Comparison of ENCODE assay signal across 10 mouse cellular contexts in genomic region chrX:136115419-136115961, GRCm38 (mm10). TPM values are rescaled to one million over a fixed set of nuclear protein-coding genes. Genes with fewer than 3 reads are reported as not detected.
DNase-seq lines count a peak whose midpoint lies in the region; ATAC-seq and TF ChIP-seq lines count a peak whose summit lies in the region.
"Had no signal": no experiment of that assay in that cellular context is flagged by ENCODE, and none has a peak within 500 bp of the region (broad histone marks: within the 10 kb centered on the region; RNA-seq: fewer than 3 reads in every experiment).

No protein-coding gene starts in this region.

- H3K4me1 ChIP-seq in heart, embryonic 14.5 days (ENCODE audit: control insufficient read depth in 2 of 2, insufficient read depth in 2 of 2, low read length in 2 of 2), result no peaks in the 10 kb centered on the region
- no peaks in the 10 kb centered on the region for H3K4me1 ChIP-seq in embryonic facial prominence, embryonic 12.5 days
- no peaks in the 10 kb centered on the region for H3K4me1 ChIP-seq in hindbrain, postnatal 0 days (ENCODE audit: insufficient read depth, low read length)
- no peaks in the 10 kb centered on the region for H3K4me1 ChIP-seq in limb, embryonic 15.5 days

- 0 out of 2 replicates have a peak overlapping the region, but pooled peaks have one; percentile 30 for H3K9ac ChIP-seq in heart, embryonic 14.5 days (ENCODE audit: low read length)
- 0 out of 2 replicates have a peak overlapping the region, but pooled peaks have one; percentile 27 for H3K9ac ChIP-seq in embryonic facial prominence, embryonic 12.5 days
- H3K9ac ChIP-seq in hindbrain, postnatal 0 days (replicated peaks; ENCODE audit: low read length), result peak overlapping the region; percentile 37; the same call in 1 of the 2 replicates
- 0 out of 2 replicates have a peak overlapping the region, but pooled peaks have one; percentile 23 for H3K9ac ChIP-seq in limb, embryonic 15.5 days

- intact Hi-C loops in heart, postnatal 25 days (cut with DNase I), result no loop called here

- DNase-seq in heart, postnatal 25 days (ENCODE audit: low spot score), result no peak
- peak; percentile 50 for DNase-seq in adrenal gland, postnatal 10 days
- DNase-seq in hindbrain, postnatal 0 days (ENCODE audit: low spot score), result peak; percentile 93
- DNase-seq in retina, postnatal 7 days (ENCODE audit: low read depth, low spot score), result peak; percentile 46
- DNase-seq in thymus, postnatal 0 days (ENCODE audit: low spot score), result no peak

- WGBS in heart, embryonic 14.5 days, result 19% methylated on average over 23 of the region's 23 CpGs
- 22% methylated on average over 23 of the region's 23 CpGs for WGBS in embryonic facial prominence, embryonic 12.5 days
- 34% methylated on average over 23 of the region's 23 CpGs for WGBS in hindbrain, postnatal 0 days
- 19% methylated on average over 23 of the region's 23 CpGs for WGBS in limb, embryonic 15.5 days

- H3K9me3 ChIP-seq in heart, embryonic 14.5 days (ENCODE audit: control insufficient read depth, low read length), result no peaks in the 10 kb centered on the region
- H3K9me3 ChIP-seq in embryonic facial prominence, embryonic 12.5 days, result no peaks in the 10 kb centered on the region
- no peaks in the 10 kb centered on the region for H3K9me3 ChIP-seq in hindbrain, postnatal 0 days (ENCODE audit: low read length)
- H3K9me3 ChIP-seq in limb, embryonic 15.5 days, result no peaks in the 10 kb centered on the region

- no peak for TF ChIP-seq CTCF in hindbrain, postnatal 0 days (IDR thresholded peaks at IDR 0.05; ENCODE audit: low read depth)

- H3K27ac ChIP-seq in heart, embryonic 14.5 days (replicated peaks in 1 of 2; ENCODE audit: control insufficient read depth in 1 of 2, insufficient read depth in 1 of 2, low read depth in 2 of 2, low read length in 2 of 2), result no peak overlapping the region
- H3K27ac ChIP-seq in embryonic facial prominence, embryonic 12.5 days, result peak overlapping the region; percentile 60; the same call in 1 of the 2 replicates
- H3K27ac ChIP-seq in hindbrain, postnatal 0 days, result peak overlapping the region; percentile 87
- H3K27ac ChIP-seq in limb, embryonic 15.5 days, result peak overlapping the region; percentile 63

- H3K4me2 ChIP-seq in heart, embryonic 14.5 days (ENCODE audit: low read length), result peak overlapping the region; percentile 65
- H3K4me2 ChIP-seq in embryonic facial prominence, embryonic 12.5 days (replicated peaks), result peak overlapping the region; percentile 53
- H3K4me2 ChIP-seq in hindbrain, postnatal 0 days (ENCODE audit: low read depth, low read length), result peak overlapping the region; percentile 50
- peak overlapping the region; percentile 50 for H3K4me2 ChIP-seq in limb, embryonic 15.5 days

- peak; percentile 73; the same call in 1 of the 2 replicates for ATAC-seq in heart, embryonic 14.5 days (ENCODE audit: insufficient number of reproducible peaks, insufficient read depth, low FRiP score, low read depth)
- peak; percentile 96 for ATAC-seq in embryonic facial prominence, embryonic 12.5 days (ENCODE audit: insufficient number of reproducible peaks, insufficient read depth, low FRiP score, low TSS enrichment)
- peak; percentile 99 for ATAC-seq in hindbrain, postnatal 0 days
- peak; percentile 90 for ATAC-seq in limb, embryonic 15.5 days (ENCODE audit: insufficient number of reproducible peaks, low FRiP score, low TSS enrichment, low read depth)

- H3K36me3 ChIP-seq in heart, embryonic 14.5 days (ENCODE audit: control insufficient read depth, insufficient read depth, low read length), result no peaks in the 10 kb centered on the region
- H3K36me3 ChIP-seq in embryonic facial prominence, embryonic 12.5 days, result no peaks in the 10 kb centered on the region
- no peaks in the 10 kb centered on the region for H3K36me3 ChIP-seq in hindbrain, postnatal 0 days (ENCODE audit: insufficient read depth, low read length)
- no peaks in the 10 kb centered on the region for H3K36me3 ChIP-seq in limb, embryonic 15.5 days

- H3K4me3 ChIP-seq in heart, embryonic 14.5 days (ENCODE audit: control insufficient read depth in 1 of 2, insufficient read depth in 1 of 2, low read depth in 1 of 2, low read length in 2 of 2), result peak overlapping the region; percentile 35 to 41
- H3K4me3 ChIP-seq in embryonic facial prominence, embryonic 12.5 days, result peak overlapping the region; percentile 40
- H3K4me3 ChIP-seq in hindbrain, postnatal 0 days (ENCODE audit: low read length), result peak overlapping the region; percentile 36
- peak overlapping the region; percentile 42 for H3K4me3 ChIP-seq in limb, embryonic 15.5 days

- no peaks in the 10 kb centered on the region; the same call in 1 of the 2 replicates for H3K27me3 ChIP-seq in heart, embryonic 14.5 days (ENCODE audit: control insufficient read depth, insufficient read depth, low read length)
- H3K27me3 ChIP-seq in embryonic facial prominence, embryonic 12.5 days, result peaks cover 4% of the 10 kb centered on the region; the same call in 1 of the 2 replicates
- H3K27me3 ChIP-seq in hindbrain, postnatal 0 days (ENCODE audit: insufficient read depth, low read length), result no peaks in the 10 kb centered on the region
- H3K27me3 ChIP-seq in limb, embryonic 15.5 days, result peaks cover 16% of the 10 kb centered on the region
- H3K27me3 ChIP-seq: CH12.LX had no signal

RNA-seq across cellular contexts. Expression of gene Bex4, which starts 23.3 kb away (rescaled TPM):
- 215 and 217 TPM in 2 replicates for polyA plus RNA-seq in heart, embryonic 14.5 days (2014; fragmentation: Nextera tagmentation; extraction: Ambion mirVana)
- total RNA-seq in heart, postnatal 25 days (2021), result 1 to 10 TPM in 1 of 2 experiments, under 1 TPM in 1; 0.83 to 1.1 TPM
- 10 to 100 TPM; 12.1 to 13.5 TPM for total RNA-seq in adrenal gland, postnatal 10 days (2021)
- polyA plus RNA-seq in embryonic facial prominence, embryonic 12.5 days (2016; fragmentation: Nextera tagmentation; extraction: Ambion mirVana), result 68.5 and 68.7 TPM in 2 replicates
- 20.0 and 38.4 TPM in 2 replicates for total RNA-seq in hindbrain, postnatal 0 days (2014; rRNA removed)
- 153 and 160 TPM in 2 replicates for polyA plus RNA-seq in hindbrain, postnatal 0 days (2015; fragmentation: Nextera tagmentation; extraction: Ambion mirVana)
- 24.5 and 32.2 TPM in 2 replicates for polyA plus RNA-seq in limb, embryonic 15.5 days (2015; fragmentation: Nextera tagmentation; extraction: Ambion mirVana)
- 3.5 and 3.6 TPM in 2 replicates for polyA plus RNA-seq in thymus, postnatal 0 days (2015; fragmentation: Nextera tagmentation; extraction: Ambion mirVana)
- total RNA-seq: CH12.LX had no signal

RNA-seq across cellular contexts. Expression of gene Nxf3, which starts 30.4 kb away (rescaled TPM):
- 0.42 and 0.59 TPM in 2 replicates for polyA plus RNA-seq in heart, embryonic 14.5 days (2014; fragmentation: Nextera tagmentation; extraction: Ambion mirVana)
- total RNA-seq in heart, postnatal 25 days (2021), result under 1 TPM in 1 of 2 experiments, not detected in 1; 0.22 TPM
- not detected for total RNA-seq in adrenal gland, postnatal 10 days (2021)
- 0.10 TPM in 1 of 2 replicates, not detected in the other for polyA plus RNA-seq in embryonic facial prominence, embryonic 12.5 days (2016; fragmentation: Nextera tagmentation; extraction: Ambion mirVana)
- not detected in 2 replicates for total RNA-seq in hindbrain, postnatal 0 days (2014; rRNA removed)
- 0.05 TPM in 1 of 2 replicates, not detected in the other for polyA plus RNA-seq in hindbrain, postnatal 0 days (2015; fragmentation: Nextera tagmentation; extraction: Ambion mirVana)
- polyA plus RNA-seq in limb, embryonic 15.5 days (2015; fragmentation: Nextera tagmentation; extraction: Ambion mirVana), result not detected in 2 replicates
- 0.05 TPM in 1 of 2 replicates, not detected in the other for polyA plus RNA-seq in thymus, postnatal 0 days (2015; fragmentation: Nextera tagmentation; extraction: Ambion mirVana)
- total RNA-seq: layer of hippocampus, postnatal 25 days had no signal

RNA-seq across cellular contexts. Expression of gene Bex2, which starts 47.5 kb away (rescaled TPM):
- 13.5 and 18.9 TPM in 2 replicates for polyA plus RNA-seq in heart, embryonic 14.5 days (2014; fragmentation: Nextera tagmentation; extraction: Ambion mirVana)
- total RNA-seq in heart, postnatal 25 days (2021), result under 1 TPM in 1 of 2 experiments, not detected in 1; 0.29 TPM
- 10 to 100 TPM; 34.5 to 38.8 TPM for total RNA-seq in adrenal gland, postnatal 10 days (2021)
- polyA plus RNA-seq in embryonic facial prominence, embryonic 12.5 days (2016; fragmentation: Nextera tagmentation; extraction: Ambion mirVana), result 192 and 203 TPM in 2 replicates
- 171 and 200 TPM in 2 replicates for total RNA-seq in hindbrain, postnatal 0 days (2014; rRNA removed)
- 938 and 961 TPM in 2 replicates for polyA plus RNA-seq in hindbrain, postnatal 0 days (2015; fragmentation: Nextera tagmentation; extraction: Ambion mirVana)
- 51.8 and 52.5 TPM in 2 replicates for polyA plus RNA-seq in limb, embryonic 15.5 days (2015; fragmentation: Nextera tagmentation; extraction: Ambion mirVana)
- polyA plus RNA-seq in thymus, postnatal 0 days (2015; fragmentation: Nextera tagmentation; extraction: Ambion mirVana), result 29.3 and 31.8 TPM in 2 replicates
- total RNA-seq: CH12.LX had no signal

RNA-seq across cellular contexts. Expression of gene Tceal8, which starts 56.7 kb away (rescaled TPM):
- polyA plus RNA-seq in heart, embryonic 14.5 days (2014; fragmentation: Nextera tagmentation; extraction: Ambion mirVana), result 263 and 279 TPM in 2 replicates
- 10 to 100 TPM; 20.6 to 23.8 TPM for total RNA-seq in heart, postnatal 25 days (2021)
- total RNA-seq in adrenal gland, postnatal 10 days (2021), result 10 to 100 TPM; 43.3 to 53.2 TPM
- 191 and 215 TPM in 2 replicates for polyA plus RNA-seq in embryonic facial prominence, embryonic 12.5 days (2016; fragmentation: Nextera tagmentation; extraction: Ambion mirVana)
- total RNA-seq in hindbrain, postnatal 0 days (2014; rRNA removed), result 72.2 and 82.6 TPM in 2 replicates
- polyA plus RNA-seq in hindbrain, postnatal 0 days (2015; fragmentation: Nextera tagmentation; extraction: Ambion mirVana), result 138 and 146 TPM in 2 replicates
- 206 and 225 TPM in 2 replicates for polyA plus RNA-seq in limb, embryonic 15.5 days (2015; fragmentation: Nextera tagmentation; extraction: Ambion mirVana)
- polyA plus RNA-seq in thymus, postnatal 0 days (2015; fragmentation: Nextera tagmentation; extraction: Ambion mirVana), result 43.7 and 45.0 TPM in 2 replicates

Comparison
In these comparisons a context has a peak if more than half of its experiments do, and no peak if none do; other contexts are left out.
1. H3K27ac ChIP-seq: peak in embryonic facial prominence, embryonic 12.5 days (single experiment), hindbrain, postnatal 0 days (single experiment) and limb, embryonic 15.5 days (single experiment); none in heart, embryonic 14.5 days (0 of 2).
2. DNase-seq: peak in adrenal gland, postnatal 10 days (single experiment), hindbrain, postnatal 0 days (single experiment) and retina, postnatal 7 days (single experiment); none in heart, postnatal 25 days (single experiment) and thymus, postnatal 0 days (single experiment).
3. Peak in every context shown above with its lines, with median percentiles within 50 percentile points of each other: ATAC-seq, H3K4me2 ChIP-seq, H3K4me3 ChIP-seq and H3K9ac ChIP-seq.